In the genomic region with DNA sequence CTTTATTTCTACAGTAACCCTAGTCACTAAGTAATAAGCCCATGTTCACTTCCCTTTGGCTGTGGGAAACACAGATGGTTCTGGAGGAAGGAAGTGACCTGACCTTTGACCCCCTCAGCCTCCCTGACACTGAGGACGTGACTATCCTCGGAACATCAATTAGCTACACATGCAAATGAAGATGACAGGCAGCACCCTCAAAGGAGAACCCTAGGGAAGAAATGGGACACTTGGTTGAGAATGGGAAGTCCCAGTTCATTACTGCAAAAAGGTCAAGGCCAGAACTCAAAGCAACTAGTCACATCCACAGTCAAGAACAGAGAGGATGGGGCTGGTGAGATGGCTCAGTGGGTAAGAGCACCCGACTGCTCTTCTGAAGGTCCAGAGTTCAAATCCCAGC, we compare ENCODE assay signal across 1 mouse cellular context.
A peak's percentile ranks its signal among the peaks of the same experiment; 100 is the strongest.
TF ChIP-seq lines count a peak whose summit lies in the region.

No protein-coding gene starts in this region.

TF ChIP-seq in CH12.LX, 34 proteins besides CTCF, POLR2A, EP300 and RAD21:
- TF ChIP-seq BHLHE40 (IDR thresholded peaks at IDR 0.05; ENCODE audit: low read depth, low read length): peak; percentile 57
- no peak for TF ChIP-seq UBTF (IDR thresholded peaks at IDR 0.05; ENCODE audit: low read depth, low read length)
- no peak for TF ChIP-seq ZNF384 (IDR thresholded peaks at IDR 0.05; ENCODE audit: low read depth, low read length)
- peak; percentile 77 for TF ChIP-seq ETS1 (conservative IDR thresholded peaks at IDR 0.05; ENCODE audit: low read depth, low read length)
- peak; percentile 19; the same call in 1 of the 2 replicates for TF ChIP-seq TCF12 (IDR thresholded peaks at IDR 0.05; ENCODE audit: low read depth, low read length)
- TF ChIP-seq CHD2 (IDR thresholded peaks at IDR 0.05; ENCODE audit: low read length): 0 out of 2 replicates have a peak, but pooled peaks have one; percentile 14
- TF ChIP-seq USF1 (IDR thresholded peaks at IDR 0.05; ENCODE audit: low read depth, low read length): no peak
- TF ChIP-seq MAFK (IDR thresholded peaks at IDR 0.05; ENCODE audit: insufficient replicate concordance, low read length): 0 out of 2 replicates have a peak, but pooled peaks have one; percentile 3
- peak; percentile 93 for TF ChIP-seq TBP (conservative IDR thresholded peaks at IDR 0.05; ENCODE audit: low read depth, low read length)
